Mouse (Mus musculus) heart, adult 2 months (tissue): ENCODE measurements at regions not wholly inside any gene's neighbourhood (a gene's known extent, or its start where the extent isn't known, plus 50 kb on each side); places are given as distances from the start of the nearest gene placed in this dataset.
A peak's percentile ranks its signal among the peaks of the same experiment; 100 is the strongest.

ENCODE experiments used
- CTCF ChIP-seq: fragments of 200-600 bp; IDR thresholded peaks from 2 replicates; pipeline ENCODE4 v1.8.1; 2022; ENCODE audit warnings: antibody characterized with exemption, mild to moderate bottlenecking, moderate library complexity
- EP300 ChIP-seq: fragments of 200-500 bp; IDR thresholded peaks from 2 replicates; pipeline ENCODE4 v1.6.1; 2011; ENCODE audit warnings: low read depth, low read length, control low read depth; ENCODE audit not compliant: insufficient read depth
- POLR2A ChIP-seq: fragments of 200-500 bp; IDR thresholded peaks from 2 replicates; pipeline ENCODE4 v1.6.1; 2011; ENCODE audit warnings: mild to moderate bottlenecking, low read depth, low read length, control low read depth; ENCODE audit not compliant: insufficient read depth

GRCm38 (mm10) chr4:142392924-142393323 is 153.7 kb upstream of the Kazn start:
- peak; percentile 80 for TF ChIP-seq CTCF
- TF ChIP-seq POLR2A: no peak
- TF ChIP-seq EP300: no peak
